Mouse (Mus musculus) kidney, postnatal 0 days (tissue): Measurements from ENCODE around the gene Pou4f2. TPM values are rescaled to one million over a fixed set of nuclear protein-coding genes. Genes with fewer than 3 reads are reported as not detected.
A peak's percentile ranks its signal among the peaks of the same experiment; 100 is the strongest.

Experiments used
- ATAC-seq: fragments of 200-750 bp; cut with Nextera tagmentation; replicated peaks from 2 replicates; pipeline ENCODE4 v1.8.0; 2017; ENCODE audit warnings: low read depth, moderate number of reproducible peaks, moderate TSS enrichment, moderate library complexity; ENCODE audit not compliant: low FRiP score
- DNase-seq: peaks from one replicate; pipeline ENCODE4 v3.0.0-alpha.2; 2016; ENCODE audit warnings: low spot score
- H3K27ac ChIP-seq: fragments of 300-500 bp; sonication (generic); 2 replicates; pipeline ENCODE4 v1.5.1; 2014; ENCODE audit warnings: mild to moderate bottlenecking
- H3K27me3 ChIP-seq: fragments of 300-500 bp; sonication (generic); 2 replicates; pipeline ENCODE4 v1.6.1; 2014; ENCODE audit warnings: low read length, mixed read lengths; ENCODE audit not compliant: insufficient read depth
- H3K36me3 ChIP-seq: fragments of 300-500 bp; sonication (generic); 2 replicates; pipeline ENCODE4 v1.6.1; 2014; ENCODE audit warnings: low read length, mixed read lengths; ENCODE audit not compliant: insufficient read depth
- H3K4me1 ChIP-seq: fragments of 300-500 bp; sonication (generic); replicated peaks from 2 replicates; pipeline ENCODE4 v1.6.1; 2014; ENCODE audit warnings: antibody characterized with exemption, low read length, mixed read lengths; ENCODE audit not compliant: insufficient read depth
- H3K4me2 ChIP-seq: fragments of 300-500 bp; sonication (generic); 2 replicates; pipeline ENCODE4 v1.6.1; 2014; ENCODE audit warnings: mild to moderate bottlenecking, low read length, moderate library complexity, mixed read lengths
- H3K4me3 ChIP-seq: fragments of 300-500 bp; sonication (generic); replicated peaks from 2 replicates; pipeline ENCODE4 v1.5.1; 2014; ENCODE audit warnings: low read depth, low read length
- H3K9ac ChIP-seq: fragments of 300-500 bp; sonication (generic); 2 replicates; pipeline ENCODE4 v1.6.1; 2014; ENCODE audit warnings: low read depth, low read length
- H3K9me3 ChIP-seq: fragments of 300-500 bp; sonication (generic); replicated peaks from 2 replicates; pipeline ENCODE4 v1.6.1; 2016; ENCODE audit warnings: low read length, inconsistent platforms, mixed read lengths
- CTCF ChIP-seq: IDR thresholded peaks from 2 replicates; pipeline ENCODE4 v1.5.1; 2016; ENCODE audit warnings: antibody characterized with exemption, low read depth, mild to moderate bottlenecking, moderate library complexity
- WGBS: fragments of 180-500 bp; shearing (Covaris S2); extraction: QIAGEN DNeasy Blood & Tissue Kit; methylation state at CpG from one replicate; pipeline ENCODE4 v1.1.7; 2014; 5-methylcytosine and 5-hydroxymethylcytosine counted together
- polyA plus RNA-seq: library from polyadenylated mRNA; unstranded; fragments of >200 nt; fragmentation: Nextera tagmentation; extraction: Ambion mirVana; gene quantifications from 2 replicates; pipeline ENCODE4 v1.2.1, GENCODE M21; 2015

Pou4f2 gene
- polyA plus RNA-seq, 1 experiment from 2014 or later = not detected

DNA sequence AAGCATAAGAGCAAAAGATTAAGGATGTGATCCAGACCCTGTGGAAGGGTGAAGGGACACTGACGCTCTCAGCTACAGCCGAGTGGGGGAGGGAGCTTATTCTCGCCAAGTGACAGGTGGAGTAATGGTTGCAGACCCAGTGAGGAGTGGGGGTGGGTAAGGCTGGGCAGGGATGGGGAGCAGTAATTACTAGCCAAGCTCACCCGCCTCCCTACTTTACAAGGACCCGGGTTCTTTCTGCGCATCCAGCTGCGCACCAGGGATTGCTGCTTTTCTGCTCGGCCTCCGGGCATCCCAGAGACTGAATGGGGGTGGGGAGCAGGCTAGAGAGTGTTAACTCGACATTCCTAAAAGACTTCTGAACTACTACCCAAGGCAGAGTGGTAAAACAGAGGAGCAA, 10.0 kb downstream of the Pou4f2 start:
- Histone ChIP-seq H3K9me3 (no peaks in the 10 kb centered on the region), H3K27me3 (peaks cover 58% of the 10 kb centered on the region), H3K4me3 (no peak overlapping the region), H3K9ac (no peak overlapping the region), H3K4me1 (no peaks in the 10 kb centered on the region), H3K4me2 (no peak overlapping the region), H3K36me3 (no peaks in the 10 kb centered on the region), H3K27ac (no peak overlapping the region)
- DNase-seq (no peak), ATAC-seq (no peak)
- no peak for TF ChIP-seq CTCF
- WGBS = 2% methylated on average over 10 of the region's 10 CpGs

DNA sequence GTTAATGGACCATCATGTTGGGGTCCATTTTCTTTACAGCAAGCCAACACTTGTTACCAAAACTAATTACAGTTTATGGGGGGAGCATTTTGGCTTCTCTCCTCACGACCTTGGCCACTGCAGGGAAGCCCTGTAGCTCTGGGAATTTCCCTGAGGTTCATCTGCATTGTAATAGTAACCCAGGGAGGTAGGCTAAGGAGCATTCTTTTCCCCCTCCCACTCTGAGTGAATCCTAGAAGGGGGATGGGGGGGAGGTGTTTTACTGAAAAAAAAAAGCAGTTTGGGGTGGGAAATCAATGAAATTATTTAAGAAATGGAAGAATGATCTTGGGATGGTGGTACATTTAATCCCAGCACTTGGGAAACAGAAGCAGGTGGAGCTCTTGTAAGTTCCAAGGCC, 12.5 kb downstream of the Pou4f2 start:
- no peak for TF ChIP-seq CTCF
- no peak for DNase-seq
- ATAC-seq = no peak
- Histone ChIP-seq H3K27me3 (peaks cover 56% of the 10 kb centered on the region), H3K9ac (no peak overlapping the region), H3K4me1 (peaks cover 10% of the 10 kb centered on the region; the same call in 1 of the 2 replicates), H3K4me2 (no peak overlapping the region), H3K9me3 (no peaks in the 10 kb centered on the region), H3K36me3 (no peaks in the 10 kb centered on the region), H3K27ac (no peak overlapping the region), H3K4me3 (no peak overlapping the region)
- WGBS = 0% methylated on average over 1 of the region's 1 CpGs

DNA sequence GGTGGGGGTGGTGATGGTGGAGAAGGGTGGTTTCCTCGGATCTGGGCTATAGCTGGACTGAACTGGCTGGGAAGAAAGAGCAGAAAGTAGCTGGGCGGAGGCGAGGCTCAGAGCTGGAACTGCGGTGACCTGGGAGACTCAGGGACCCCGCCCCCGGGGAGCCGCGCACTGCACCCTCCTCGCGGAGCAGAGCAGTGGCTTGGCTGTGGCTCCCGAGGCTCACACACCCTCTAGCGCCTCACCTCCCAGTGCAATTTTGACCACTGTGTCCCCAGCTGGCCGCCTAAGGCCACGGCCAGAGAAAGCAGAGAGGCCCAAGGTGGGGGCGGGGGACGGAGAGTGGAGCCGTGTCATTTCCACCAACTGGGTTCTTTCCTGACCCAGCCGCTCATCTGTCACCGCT, 16.3 kb downstream of the Pou4f2 start:
- Histone ChIP-seq H3K4me3 (peak overlapping the region; percentile 21), H3K27me3 (peaks cover 31% of the 10 kb centered on the region), H3K9ac (no peak overlapping the region), H3K36me3 (no peaks in the 10 kb centered on the region), H3K27ac (no peak overlapping the region), H3K9me3 (no peaks in the 10 kb centered on the region), H3K4me2 (peak overlapping the region; percentile 57), H3K4me1 (peaks cover 10% of the 10 kb centered on the region; the same call in 1 of the 2 replicates)
- ATAC-seq (peak; percentile 40; the same call in 1 of the 2 replicates), DNase-seq (peak; percentile 51)
- TF ChIP-seq CTCF = no peak
- 0% methylated on average over 19 of the region's 19 CpGs for WGBS

DNA sequence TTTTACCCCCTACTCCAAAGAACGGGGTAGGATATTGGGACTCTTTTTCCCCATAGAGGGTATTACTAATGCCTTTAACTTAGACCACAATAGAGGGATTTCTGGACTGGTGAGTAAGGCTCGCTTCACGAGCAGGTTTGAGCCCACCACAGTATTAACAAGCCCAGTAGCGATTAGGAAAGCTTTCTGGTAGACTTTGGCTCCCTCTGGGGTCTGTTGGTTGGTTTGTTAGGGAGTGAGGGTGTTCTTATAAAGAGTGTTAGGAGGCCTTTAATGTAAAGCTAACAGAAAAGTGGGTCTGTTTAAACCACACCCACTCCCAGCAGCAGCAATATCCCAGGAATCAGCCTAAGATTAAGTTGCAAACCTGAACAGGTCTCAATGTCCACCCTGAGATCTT, 17.2 kb downstream of the Pou4f2 start:
- Histone ChIP-seq H3K4me1 (peaks cover 10% of the 10 kb centered on the region; the same call in 1 of the 2 replicates), H3K27ac (no peak overlapping the region), H3K4me2 (peak overlapping the region; percentile 57; the same call in 1 of the 2 replicates), H3K4me3 (no peak overlapping the region), H3K9me3 (no peaks in the 10 kb centered on the region), H3K36me3 (no peaks in the 10 kb centered on the region), H3K27me3 (peaks cover 28% of the 10 kb centered on the region; the same call in 1 of the 2 replicates), H3K9ac (no peak overlapping the region)
- no peak for ATAC-seq
- WGBS = 32% methylated on average over 4 of the region's 4 CpGs
- no peak; the same call in 1 of the 2 replicates for TF ChIP-seq CTCF
- DNase-seq = no peak

DNA sequence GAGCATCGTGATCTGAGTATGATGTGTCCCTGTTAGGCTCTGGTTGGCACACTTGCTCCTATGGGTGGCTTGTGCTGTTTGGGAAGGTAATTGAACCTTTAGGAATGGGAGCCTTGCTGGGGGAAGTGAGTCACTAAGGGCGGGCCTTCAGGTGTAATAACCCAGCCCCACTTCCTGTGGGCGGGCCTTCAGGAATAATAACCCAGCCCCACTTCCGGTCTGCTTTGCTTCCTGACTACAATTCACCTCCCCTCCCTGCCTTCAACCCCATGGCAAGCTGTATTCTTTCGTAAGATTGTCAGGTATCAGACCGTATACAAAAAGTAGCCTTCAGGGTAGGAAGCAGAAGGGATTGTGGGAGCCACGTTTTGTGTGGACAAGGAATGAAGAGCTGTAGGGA, 45.7 kb downstream of the Pou4f2 start:
- DNase-seq = no peak
- H3K9me3 ChIP-seq = no peaks in the 10 kb centered on the region
- H3K9ac ChIP-seq = no peak overlapping the region
- H3K4me1 ChIP-seq = no peaks in the 10 kb centered on the region
- H3K27me3 ChIP-seq = no peaks in the 10 kb centered on the region
- H3K4me2 ChIP-seq = no peak overlapping the region
- TF ChIP-seq CTCF = no peak
- no peak for ATAC-seq
- H3K27ac ChIP-seq = no peak overlapping the region
- no peaks in the 10 kb centered on the region for H3K36me3 ChIP-seq
- 91% methylated on average over 7 of the region's 7 CpGs for WGBS
- no peak overlapping the region for H3K4me3 ChIP-seq

Other genes with a start within 250 kb of the Pou4f2 start
- 0.06 and 0.20 TPM in 2 replicates for gene Ttc29, start 223.3 kb downstream of the Pou4f2 start, polyA plus RNA-seq
- 150 and 163 TPM in 2 replicates for gene Rbmxl1, start 72.3 kb upstream of the Pou4f2 start, polyA plus RNA-seq
- 8.6 and 11.8 TPM in 2 replicates for gene Slc10a7, start 72.7 kb upstream of the Pou4f2 start, polyA plus RNA-seq